Mouse (Mus musculus) CH12.LX (cell line): ENCODE results near the gene Ackr2. TPM values are rescaled to one million over a fixed set of nuclear protein-coding genes. Genes with fewer than 3 reads are reported as not detected.

Source experiments
- DNase-seq: peaks from one replicate; pipeline ENCODE4 v3.0.0-alpha.2; 2013; ENCODE audit errors: extremely low read depth
- H3K27ac ChIP-seq: 2 replicates; pipeline ENCODE4 v1.5.1; 2012; ENCODE audit warnings: low read depth, mild to moderate bottlenecking, control low read depth, moderate library complexity; ENCODE audit not compliant: insufficient read depth
- H3K27me3 ChIP-seq: replicated peaks from 2 replicates; pipeline ENCODE3; 2012; ENCODE audit warnings: inconsistent platforms
- H3K36me3 ChIP-seq, 2 experiments: replicated peaks in 1 of 2; 2 replicates each; pipeline versions ENCODE3 to v1.6.1; 2012; ENCODE audit warnings: inconsistent platforms in 1 of 2, low read length in 1 of 2, mild to moderate bottlenecking in 1 of 2, mixed read lengths in 1 of 2, moderate library complexity in 1 of 2; ENCODE audit not compliant: control insufficient read depth in 1 of 2, insufficient read depth in 1 of 2
- H3K4me1 ChIP-seq, 2 experiments: 2 replicates each; pipeline ENCODE4 v1.6.1; 2012; ENCODE audit warnings: inconsistent platforms in 1 of 2, moderate library complexity in 1 of 2; ENCODE audit not compliant: insufficient read depth in 2 of 2, control insufficient read depth in 1 of 2
- H3K4me2 ChIP-seq: 2 replicates; pipeline ENCODE4 v1.6.1; 2012; ENCODE audit warnings: low read depth, mild to moderate bottlenecking, control low read depth; ENCODE audit not compliant: poor library complexity, insufficient read depth, severe bottlenecking
- H3K4me3 ChIP-seq, 3 experiments: fragments of 150-350 bp in 1 of 3; sonication (generic) in 1 of 3; replicated peaks in 1 of 3; 2 replicates each; pipeline versions ENCODE3 to v1.5.1; 2011 to 2012; ENCODE audit warnings: low read depth in 2 of 3, low read length in 2 of 3, mild to moderate bottlenecking in 2 of 3, moderate library complexity in 2 of 3, control low read depth in 1 of 3, improper control_type of control experiment in 1 of 3, inconsistent platforms in 1 of 3, mixed read lengths in 1 of 3; ENCODE audit not compliant: poor library complexity in 1 of 3
- H3K79me2 ChIP-seq: replicated peaks from 2 replicates; pipeline ENCODE4 v1.6.1; 2012; ENCODE audit warnings: mild to moderate bottlenecking, moderate library complexity; ENCODE audit not compliant: control insufficient read depth, poor library complexity, insufficient read depth, severe bottlenecking; ENCODE audit errors: extremely low read depth
- H3K9ac ChIP-seq: 2 replicates; pipeline ENCODE4 v1.6.1; 2012; ENCODE audit warnings: low read depth, mild to moderate bottlenecking, control low read depth, moderate library complexity; ENCODE audit not compliant: insufficient read depth
- H3K9me3 ChIP-seq: replicated peaks from 2 replicates; pipeline ENCODE3; 2012; ENCODE audit warnings: low read length, inconsistent platforms, mixed read lengths
- BHLHE40 ChIP-seq: IDR thresholded peaks from 2 replicates; pipeline ENCODE4 v1.6.1; 2011; ENCODE audit warnings: mild to moderate bottlenecking, low read depth, low read length, improper control_type of control experiment
- CHD1 ChIP-seq: IDR thresholded peaks from 2 replicates; pipeline ENCODE4 v1.6.1; 2012; ENCODE audit warnings: low read depth, low read length, improper control_type of control experiment, inconsistent platforms
- CTCF ChIP-seq, 2 experiments: IDR thresholded peaks in 1 of 2; conservative IDR thresholded peaks in 1 of 2; 2 replicates each; pipeline ENCODE4 v1.5.1; 2011 to 2012; ENCODE audit warnings: low read depth in 2 of 2, low read length in 2 of 2, improper control_type of control experiment in 1 of 2, inconsistent platforms in 1 of 2, mild to moderate bottlenecking in 1 of 2, moderate library complexity in 1 of 2
- ELF1 ChIP-seq: IDR thresholded peaks from 2 replicates; pipeline ENCODE4 v1.6.1; 2014; ENCODE audit warnings: low read depth, mild to moderate bottlenecking, inconsistent platforms, low read length, improper control_type of control experiment
- EP300 ChIP-seq: IDR thresholded peaks from 2 replicates; pipeline ENCODE4 v1.6.1; 2011; ENCODE audit warnings: low read length, improper control_type of control experiment
- ETS1 ChIP-seq: conservative IDR thresholded peaks from 2 replicates; pipeline ENCODE4 v1.6.1; 2012; ENCODE audit warnings: low read depth, mild to moderate bottlenecking, inconsistent platforms, low read length, improper control_type of control experiment, moderate library complexity
- IRF4 ChIP-seq: IDR thresholded peaks from 2 replicates; pipeline ENCODE4 v1.6.1; 2014; ENCODE audit warnings: low read depth, mild to moderate bottlenecking, inconsistent platforms, low read length, improper control_type of control experiment
- JUN ChIP-seq: IDR thresholded peaks from 2 replicates; pipeline ENCODE4 v1.6.1; 2011; ENCODE audit warnings: low read depth, mild to moderate bottlenecking, low read length, improper control_type of control experiment, moderate library complexity; ENCODE audit not compliant: insufficient read depth
- MAFK ChIP-seq: IDR thresholded peaks from 2 replicates; pipeline ENCODE4 v1.6.1; 2011; ENCODE audit warnings: low read length, improper control_type of control experiment; ENCODE audit not compliant: insufficient replicate concordance
- MAX ChIP-seq: IDR thresholded peaks from 2 replicates; pipeline ENCODE4 v1.6.1; 2011; ENCODE audit warnings: low read length, improper control_type of control experiment
- MAZ ChIP-seq: IDR thresholded peaks from 2 replicates; pipeline ENCODE4 v1.6.1; 2012; ENCODE audit warnings: low read depth, mild to moderate bottlenecking, inconsistent platforms, low read length, improper control_type of control experiment, moderate library complexity
- MEF2A ChIP-seq: IDR thresholded peaks from 2 replicates; pipeline ENCODE4 v1.6.1; 2014; ENCODE audit warnings: low read depth, mild to moderate bottlenecking, inconsistent platforms, low read length, improper control_type of control experiment, borderline replicate concordance
- MYC ChIP-seq: IDR thresholded peaks from 2 replicates; pipeline ENCODE4 v1.6.1; 2011; ENCODE audit warnings: low read depth, mild to moderate bottlenecking, improper control_type of control experiment, low read length
- NELFE ChIP-seq: IDR thresholded peaks from 2 replicates; pipeline ENCODE4 v1.6.1; 2011; ENCODE audit warnings: low read depth, low read length, improper control_type of control experiment
- POLR2A ChIP-seq: IDR thresholded peaks from 2 replicates; pipeline ENCODE4 v1.6.1; 2011; ENCODE audit warnings: low read depth, mild to moderate bottlenecking, improper control_type of control experiment, low read length
- RAD21 ChIP-seq: IDR thresholded peaks from 2 replicates; pipeline ENCODE4 v1.6.1; 2011; ENCODE audit warnings: low read depth, mild to moderate bottlenecking, low read length, improper control_type of control experiment, moderate library complexity
- TBP ChIP-seq: conservative IDR thresholded peaks from 2 replicates; pipeline ENCODE4 v1.6.1; 2011; ENCODE audit warnings: low read depth, low read length, improper control_type of control experiment
- ZC3H11A ChIP-seq: IDR thresholded peaks from 2 replicates; pipeline ENCODE4 v1.6.1; 2012; ENCODE audit warnings: low read depth, mild to moderate bottlenecking, inconsistent platforms, low read length, improper control_type of control experiment
- ZMIZ1 ChIP-seq: IDR thresholded peaks from 2 replicates; pipeline ENCODE4 v1.6.1; 2012; ENCODE audit warnings: low read depth, mild to moderate bottlenecking, inconsistent platforms, low read length, improper control_type of control experiment
- dilution Hi-C: fragments of 300-500 bp; cut with MboI; formaldehyde crosslinking; loops from 2 replicates; pipeline ENCODE4 v1.14.3; 2020; ENCODE audit warnings: low sequenced_read_pairs; ENCODE audit not compliant: extremely low pct_unique_long_range_greater_than_20kb, extremely low pct_ligation_motif_present
- in situ Hi-C: fragments of 300-500 bp; cut with MboI; formaldehyde crosslinking; loops from 3 replicates; pipeline ENCODE4 v1.14.3; 2019; ENCODE audit warnings: low sequenced_read_pairs, low pct_ligation_motif_present, low pct_unique_long_range_greater_than_20kb, mixed read lengths
- polyA plus RNA-seq: library from polyadenylated mRNA; unstranded; fragments of >175 nt; gene quantifications from 2 replicates; pipeline ENCODE4 v1.2.1, GENCODE M21; 2012; ENCODE audit warnings: low read depth; ENCODE audit not compliant: insufficient read length
- total RNA-seq, 2 experiments: library from RNA; depleted of rRNA; stranded (reverse); fragments of 300-350 nt in 1 of 2; fragments of >200 nt in 1 of 2; gene quantifications; 2 replicates each; pipeline ENCODE4 v1.2.3; 2012 to 2014

Gene Ackr2
- total and polyA plus RNA-seq, 3 experiments: 2.9 to 13.9 (median 9.8) TPM

GRCm38 (mm10) chr9:121907356-121908070 lies 9.4 kb downstream of the Ackr2 start:
- peaks cover 0 to 50% of the 10 kb centered on the region in 2 experiments for H3K36me3 ChIP-seq
- no peak for DNase-seq
- H3K27me3 ChIP-seq: no peaks in the 10 kb centered on the region
- H3K4me3 ChIP-seq: no peak overlapping the region
- no peak overlapping the region for H3K9ac ChIP-seq
- H3K79me2 ChIP-seq: no peaks in the 10 kb centered on the region
- H3K4me1 ChIP-seq: peaks cover 48 to 78% of the 10 kb centered on the region in 2 experiments
- dilution Hi-C loops (no loop called here), in situ Hi-C loops (no loop called here)
- H3K9me3 ChIP-seq: no peaks in the 10 kb centered on the region
- TF ChIP-seq JUN (no peak), CHD1 (no peak), ZC3H11A (no peak), RAD21 (no peak), MAFK (no peak), ETS1 (no peak), MAX (no peak), MAZ (no peak), TBP (no peak), POLR2A (no peak)
- no peak overlapping the region for H3K27ac ChIP-seq
- H3K4me2 ChIP-seq: no peak overlapping the region

DNA sequence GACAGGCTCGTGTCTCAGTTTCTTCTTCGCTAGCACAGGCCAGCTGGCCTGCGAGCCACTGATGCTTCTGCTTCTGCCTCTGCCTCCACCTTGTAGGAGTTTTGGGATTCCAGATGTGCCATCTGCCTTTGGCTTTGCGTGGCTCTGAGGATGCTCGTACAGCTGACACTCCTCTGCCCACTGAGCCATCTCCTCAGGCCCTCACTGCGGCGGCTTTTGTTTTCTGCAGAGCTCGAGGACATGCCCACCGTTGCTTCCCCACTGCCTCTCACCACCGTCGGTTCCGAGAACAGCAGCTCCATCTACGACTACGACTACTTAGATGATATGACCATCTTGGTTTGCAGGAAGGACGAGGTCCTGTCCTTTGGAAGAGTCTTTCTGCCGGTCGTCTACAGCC lies 10.2 kb downstream of the Ackr2 start:
- in situ Hi-C loops: no loop called here
- dilution Hi-C loops: no loop called here

More for the DNA sequence above, 10.2 kb downstream of the Ackr2 start:
- TF ChIP-seq BHLHE40 (no peak), EP300 (no peak), CTCF (conservative IDR thresholded peaks at IDR 0.05 in 1 of 2, IDR thresholded peaks at IDR 0.05 in 1 of 2; ENCODE audit: low read depth in 2 of 2, low read length in 2 of 2) (no peak), ZC3H11A (no peak), ELF1 (no peak), MYC (no peak), MAFK (no peak), NELFE (no peak), MEF2A (no peak), POLR2A (no peak), IRF4 (no peak), JUN (no peak), RAD21 (no peak), ZMIZ1 (no peak)
- no peaks in the 10 kb centered on the region for H3K27me3 ChIP-seq
- no peak overlapping the region for H3K9ac ChIP-seq
- H3K79me2 ChIP-seq: no peaks in the 10 kb centered on the region
- peaks cover 43 to 70% of the 10 kb centered on the region in 2 experiments for H3K4me1 ChIP-seq
- H3K9me3 ChIP-seq: no peaks in the 10 kb centered on the region
- no peak overlapping the region for H3K4me2 ChIP-seq
- no peak overlapping the region for H3K4me3 ChIP-seq
- no peak for DNase-seq
- H3K36me3 ChIP-seq: peaks cover 0 to 54% of the 10 kb centered on the region in 2 experiments
- H3K27ac ChIP-seq: no peak overlapping the region
